Mouse (Mus musculus): ENCODE data around the gene Lrrc3b.

Lrrc3b gene

GRCm38 (mm10) chr14:15438485-15439157 lies at the start of gene Lrrc3b:
Lrrc3b (minus strand) TSS chr14:15438987.
- in situ Hi-C loops (cut with MboI, MseI), result loop anchor here in 1 of 2 experiments (25.0 kb wide), 1 partner anchor 1499 kb away; no protein-coding TSS in a partner anchor

- in situ Hi-C loops (cut with MboI, MseI), result no loop called here
Measured at GRCm38 (mm10) chr14:15477668-15478067, 38.9 kb upstream of the Lrrc3b start.

GRCm38 (mm10) chr14:15438096-15438484 lies 697 bp downstream of the Lrrc3b start:
- in situ Hi-C loops (cut with MboI, MseI), result loop anchor here in 1 of 2 experiments (25.0 kb wide), 1 partner anchor 1499 kb away; no protein-coding TSS in a partner anchor

GRCm38 (mm10) chr14:15437501-15437941 lies 1.3 kb downstream of the Lrrc3b start:
- in situ Hi-C loops (cut with MboI, MseI), result loop anchor here in 1 of 2 experiments (25.0 kb wide), 1 partner anchor 1500 kb away; no protein-coding TSS in a partner anchor

- in situ Hi-C loops (cut with MboI, MseI), result loop anchor here in 1 of 2 experiments (25.0 kb wide), 1 partner anchor 1500 kb away; no protein-coding TSS in a partner anchor
Measured at GRCm38 (mm10) chr14:15437046-15437445, 1.7 kb downstream of the Lrrc3b start.

GRCm38 (mm10) chr14:15436586-15436985 lies 2.2 kb downstream of the Lrrc3b start:
- in situ Hi-C loops (cut with MboI, MseI), result loop anchor here in 1 of 2 experiments (25.0 kb wide), 1 partner anchor 1501 kb away; no protein-coding TSS in a partner anchor

GRCm38 (mm10) chr14:15432396-15432795 lies 6.4 kb downstream of the Lrrc3b start:
- in situ Hi-C loops (cut with MboI, MseI), result loop anchor here (5.0 to 25.0 kb wide), 2 partner anchors 50 to 1505 kb away; no protein-coding TSS in a partner anchor

GRCm38 (mm10) chr14:15421624-15422023 lies 17.2 kb downstream of the Lrrc3b start:
- in situ Hi-C loops (cut with MboI, MseI), result loop anchor here in 1 of 2 experiments (10.0 kb wide), 1 partner anchor 783 kb away; no protein-coding TSS in a partner anchor

- in situ Hi-C loops (cut with MboI, MseI), result loop anchor here in 1 of 2 experiments (10.0 kb wide), 1 partner anchor 684 kb away; no protein-coding TSS in a partner anchor
Measured at GRCm38 (mm10) chr14:15410686-15411534, 27.9 kb downstream of the Lrrc3b start.

GRCm38 (mm10) chr14:15385536-15385935 lies 53.3 kb downstream of the Lrrc3b start:
- in situ Hi-C loops (cut with MboI, MseI), result no loop called here

GRCm38 (mm10) chr14:15384972-15385371 lies 53.8 kb downstream of the Lrrc3b start:
- in situ Hi-C loops (cut with MboI, MseI), result loop anchor here in 1 of 2 experiments (5.0 kb wide), 1 partner anchor 47 kb away; no protein-coding TSS in a partner anchor

- in situ Hi-C loops (cut with MboI, MseI), result loop anchor here in 1 of 2 experiments (5.0 kb wide), 1 partner anchor 48 kb away; no protein-coding TSS in a partner anchor
Measured at GRCm38 (mm10) chr14:15384532-15384931, 54.3 kb downstream of the Lrrc3b start.

- in situ Hi-C loops (cut with MboI, MseI), result loop anchor here in 1 of 2 experiments (5.0 kb wide), 1 partner anchor 49 kb away; no protein-coding TSS in a partner anchor
Measured at GRCm38 (mm10) chr14:15383133-15383532, 55.7 kb downstream of the Lrrc3b start.

- in situ Hi-C loops (cut with MboI, MseI), result no loop called here
Measured at GRCm38 (mm10) chr14:15377368-15377767, 61.4 kb downstream of the Lrrc3b start.

- in situ Hi-C loops (cut with MboI, MseI), result no loop called here
Measured at GRCm38 (mm10) chr14:15376786-15377185, 62.0 kb downstream of the Lrrc3b start.

GRCm38 (mm10) chr14:15374271-15374670 lies 64.5 kb downstream of the Lrrc3b start:
- in situ Hi-C loops (cut with MboI, MseI), result no loop called here

- in situ Hi-C loops (cut with MboI, MseI), result no loop called here
Measured at GRCm38 (mm10) chr14:15372985-15373384, 65.8 kb downstream of the Lrrc3b start.

GRCm38 (mm10) chr14:15365045-15365444 lies 73.7 kb downstream of the Lrrc3b start:
- in situ Hi-C loops (cut with MboI, MseI), result loop anchor here in 1 of 2 experiments (10.0 kb wide), 1 partner anchor 510 kb away; no protein-coding TSS in a partner anchor

- in situ Hi-C loops (cut with MboI, MseI), result loop anchor here in 1 of 2 experiments (10.0 kb wide), 1 partner anchor 515 kb away; no protein-coding TSS in a partner anchor
Measured at GRCm38 (mm10) chr14:15359893-15360292, 78.9 kb downstream of the Lrrc3b start.

- in situ Hi-C loops (cut with MboI, MseI), result no loop called here
Measured at GRCm38 (mm10) chr14:15359134-15359533, 79.7 kb downstream of the Lrrc3b start.

GRCm38 (mm10) chr14:15355512-15355911 lies 83.3 kb downstream of the Lrrc3b start:
- in situ Hi-C loops (cut with MboI, MseI), result no loop called here
